Mouse (Mus musculus): Measurements from ENCODE around the gene Coro1c.

DNA sequence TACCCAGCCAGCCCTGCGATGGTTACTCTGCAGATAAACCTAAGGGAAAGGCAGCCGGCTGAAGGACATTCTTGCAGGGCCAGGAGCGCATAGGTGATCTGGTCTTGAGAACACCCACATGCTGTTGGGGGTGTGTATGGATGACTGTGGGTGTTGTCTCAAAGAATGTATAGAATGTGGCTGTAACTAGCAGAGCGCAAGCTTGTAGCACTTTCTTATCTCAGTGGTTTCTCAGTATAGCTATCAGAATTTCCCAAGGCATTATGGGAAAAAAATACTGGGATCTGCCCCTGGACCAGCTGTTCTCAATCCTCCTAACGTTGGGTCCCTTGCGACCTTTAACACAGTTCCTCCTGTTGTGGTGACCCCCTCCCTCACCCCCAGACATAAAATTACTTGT, 25.3 kb upstream of the Coro1c start:
- no peak for TF ChIP-seq POLR2A (IDR thresholded peaks at IDR 0.05; ENCODE audit: control insufficient read depth, extremely low read depth, insufficient read depth, low read length, poor library complexity)
- TF ChIP-seq CTCF (IDR thresholded peaks at IDR 0.05; ENCODE audit: borderline replicate concordance, control insufficient read depth, extremely low read depth, insufficient read depth, low read length, poor library complexity), result no peak

All from thymus, adult 2 months (tissue).